Mouse (Mus musculus) embryonic facial prominence, embryonic 15.5 days (tissue): ENCODE results near the gene Tspoap1. TPM values are rescaled to one million over a fixed set of nuclear protein-coding genes. Genes with fewer than 3 reads are reported as not detected.

Experiments used
- ATAC-seq: fragments of 200-750 bp; cut with Nextera tagmentation; 2 replicates; pipeline ENCODE4 v1.8.0; 2017; ENCODE audit warnings: low read depth, moderate TSS enrichment; ENCODE audit not compliant: insufficient number of reproducible peaks, low FRiP score, low TSS enrichment
- H3K27ac ChIP-seq: fragments of 300-500 bp; sonication (generic); replicated peaks from 2 replicates; pipeline ENCODE4 v1.5.1; 2015; ENCODE audit warnings: mild to moderate bottlenecking, inconsistent platforms
- H3K27me3 ChIP-seq: fragments of 300-500 bp; sonication (generic); 2 replicates; pipeline ENCODE4 v1.6.1; 2015; ENCODE audit warnings: inconsistent platforms
- H3K36me3 ChIP-seq: fragments of 300-500 bp; sonication (generic); 2 replicates; pipeline ENCODE4 v1.6.1; 2015; ENCODE audit warnings: mild to moderate bottlenecking, inconsistent platforms
- H3K4me1 ChIP-seq: fragments of 300-500 bp; sonication (generic); 2 replicates; pipeline ENCODE4 v1.6.1; 2015; ENCODE audit warnings: inconsistent platforms
- H3K4me2 ChIP-seq: fragments of 300-500 bp; sonication (generic); replicated peaks from 2 replicates; pipeline ENCODE4 v1.6.1; 2015; ENCODE audit warnings: mild to moderate bottlenecking, inconsistent platforms
- H3K4me3 ChIP-seq: fragments of 300-500 bp; sonication (generic); replicated peaks from 2 replicates; pipeline ENCODE4 v1.5.1; 2015; ENCODE audit warnings: mild to moderate bottlenecking, inconsistent platforms
- H3K9ac ChIP-seq: fragments of 300-500 bp; sonication (generic); 2 replicates; pipeline ENCODE4 v1.6.1; 2015; ENCODE audit warnings: inconsistent platforms
- H3K9me3 ChIP-seq: fragments of 300-500 bp; sonication (generic); replicated peaks from 2 replicates; pipeline ENCODE4 v1.6.1; 2016; ENCODE audit warnings: inconsistent platforms
- WGBS: fragments of 180-500 bp; shearing (Covaris S2); methylation state at CpG from one replicate; pipeline ENCODE4 v1.1.7; 2015; 5-methylcytosine and 5-hydroxymethylcytosine counted together
- polyA plus RNA-seq: library from polyadenylated mRNA; unstranded; fragments of >200 nt; fragmentation: Nextera tagmentation; extraction: Ambion mirVana; gene quantifications from 2 replicates; pipeline ENCODE4 v1.2.1, GENCODE M21; 2015

Tspoap1 gene
- polyA plus RNA-seq, 1 experiment from 2014 or later = 5.9 TPM

DNA sequence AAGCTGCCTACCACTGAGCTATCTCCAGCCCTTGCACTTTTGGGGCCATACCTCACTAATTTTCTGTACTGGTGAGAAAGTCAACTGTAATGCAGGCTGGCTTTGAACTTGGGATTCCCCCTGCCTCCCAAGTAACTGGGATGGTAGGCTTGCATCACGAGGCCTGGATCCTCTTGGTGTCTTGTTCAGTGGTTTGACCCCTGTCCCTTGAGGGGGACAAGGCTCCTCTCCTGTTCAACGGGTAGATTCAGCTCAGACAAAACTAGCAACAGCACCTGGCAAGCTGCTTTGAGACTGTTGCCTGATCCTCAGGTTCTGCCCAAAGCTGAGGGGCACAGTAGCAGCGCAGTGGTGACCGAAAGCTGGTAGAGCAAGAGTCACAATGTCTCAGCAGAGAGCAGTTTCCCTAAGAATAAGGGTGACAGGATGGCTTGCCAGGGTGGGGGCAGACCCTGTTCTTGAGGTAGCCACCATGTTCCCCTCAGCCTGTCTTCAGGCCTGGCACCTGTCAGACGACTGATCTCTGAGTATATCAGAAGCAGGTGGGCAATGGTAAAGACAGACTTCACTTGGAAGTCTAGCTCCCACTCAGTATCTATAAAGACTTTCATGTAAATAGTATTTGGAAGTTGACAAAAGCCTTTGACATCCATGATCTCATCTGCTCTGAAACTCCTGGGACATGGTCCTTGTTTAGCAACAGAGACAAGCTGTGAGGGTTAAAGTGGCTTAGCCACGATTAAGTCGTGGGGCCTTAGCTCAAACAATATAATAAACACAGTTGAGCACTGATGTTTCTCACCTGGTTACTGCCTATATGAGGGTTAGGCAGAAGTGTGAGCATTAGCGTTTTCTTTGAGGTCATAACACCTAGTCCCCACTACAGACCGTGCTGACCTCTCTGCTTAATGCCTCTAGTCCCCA lies 14.4 kb upstream of the Tspoap1 start:
- Histone ChIP-seq H3K4me2 (no peak overlapping the region), H3K27me3 (no peaks in the 10 kb centered on the region), H3K36me3 (peaks cover 34% of the 10 kb centered on the region), H3K4me1 (0 out of 2 replicates have a peak, but pooled peaks cover 5% of the 10 kb centered on the region), H3K9me3 (no peaks in the 10 kb centered on the region), H3K27ac (no peak overlapping the region), H3K9ac (no peak overlapping the region), H3K4me3 (no peak overlapping the region)
- no peak for ATAC-seq
- WGBS = 74% methylated on average over 9 of the region's 9 CpGs

DNA sequence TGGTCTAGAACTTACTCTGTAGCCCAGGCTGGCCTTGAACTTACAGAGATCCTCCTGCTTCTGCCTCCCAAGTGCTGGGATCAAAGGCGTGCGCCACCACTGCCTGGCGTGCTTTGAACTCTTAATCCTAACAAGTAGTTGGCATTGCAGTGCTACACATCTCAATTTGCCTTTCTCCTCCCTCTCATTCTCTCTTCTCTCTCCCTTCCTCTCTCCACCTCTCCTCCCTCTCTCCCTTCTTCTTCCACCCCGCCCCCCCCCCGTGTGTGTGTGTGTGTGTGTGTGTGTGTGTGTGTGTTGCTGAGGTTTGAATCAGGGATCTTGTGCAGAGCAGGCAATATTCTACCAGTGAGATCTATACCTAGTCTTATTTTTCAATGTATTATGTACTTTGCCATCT lies 13.0 kb upstream of the Tspoap1 start:
- Histone ChIP-seq H3K36me3 (peaks cover 22% of the 10 kb centered on the region), H3K4me3 (no peak overlapping the region)
- WGBS = 94% methylated on average over 5 of the region's 5 CpGs

DNA sequence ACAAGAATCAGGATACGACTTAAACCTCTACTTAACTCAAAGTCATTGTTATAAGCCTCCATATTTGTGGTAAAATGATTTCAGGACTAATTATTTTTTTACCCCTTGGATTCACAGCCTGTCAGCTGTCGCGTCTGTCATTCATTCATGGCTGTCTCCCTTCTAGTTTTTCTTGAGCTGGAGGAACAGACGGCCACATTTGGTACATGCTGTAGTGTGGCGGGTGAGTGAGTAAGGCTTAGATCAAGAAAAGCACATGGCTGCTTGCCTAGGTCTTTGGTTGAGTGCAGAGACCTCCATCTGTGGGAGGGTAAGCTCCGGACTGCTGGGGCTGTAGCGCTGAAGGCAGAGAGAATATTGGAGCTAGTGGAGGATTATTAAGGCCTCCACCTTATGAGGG lies 12.6 kb upstream of the Tspoap1 start:
- Histone ChIP-seq H3K27ac (no peak overlapping the region), H3K27me3 (no peaks in the 10 kb centered on the region), H3K4me3 (no peak overlapping the region), H3K9ac (no peak overlapping the region), H3K36me3 (peaks cover 18% of the 10 kb centered on the region), H3K9me3 (no peaks in the 10 kb centered on the region), H3K4me2 (no peak overlapping the region), H3K4me1 (0 out of 2 replicates have a peak, but pooled peaks cover 5% of the 10 kb centered on the region)
- ATAC-seq = no peak
- WGBS = 90% methylated on average over 7 of the region's 7 CpGs

More for the DNA sequence above, 13.0 kb upstream of the Tspoap1 start:
- Histone ChIP-seq H3K27ac (no peak overlapping the region), H3K27me3 (no peaks in the 10 kb centered on the region), H3K4me2 (no peak overlapping the region), H3K9me3 (no peaks in the 10 kb centered on the region), H3K9ac (no peak overlapping the region), H3K4me1 (0 out of 2 replicates have a peak, but pooled peaks cover 5% of the 10 kb centered on the region)
- no peak for ATAC-seq

DNA sequence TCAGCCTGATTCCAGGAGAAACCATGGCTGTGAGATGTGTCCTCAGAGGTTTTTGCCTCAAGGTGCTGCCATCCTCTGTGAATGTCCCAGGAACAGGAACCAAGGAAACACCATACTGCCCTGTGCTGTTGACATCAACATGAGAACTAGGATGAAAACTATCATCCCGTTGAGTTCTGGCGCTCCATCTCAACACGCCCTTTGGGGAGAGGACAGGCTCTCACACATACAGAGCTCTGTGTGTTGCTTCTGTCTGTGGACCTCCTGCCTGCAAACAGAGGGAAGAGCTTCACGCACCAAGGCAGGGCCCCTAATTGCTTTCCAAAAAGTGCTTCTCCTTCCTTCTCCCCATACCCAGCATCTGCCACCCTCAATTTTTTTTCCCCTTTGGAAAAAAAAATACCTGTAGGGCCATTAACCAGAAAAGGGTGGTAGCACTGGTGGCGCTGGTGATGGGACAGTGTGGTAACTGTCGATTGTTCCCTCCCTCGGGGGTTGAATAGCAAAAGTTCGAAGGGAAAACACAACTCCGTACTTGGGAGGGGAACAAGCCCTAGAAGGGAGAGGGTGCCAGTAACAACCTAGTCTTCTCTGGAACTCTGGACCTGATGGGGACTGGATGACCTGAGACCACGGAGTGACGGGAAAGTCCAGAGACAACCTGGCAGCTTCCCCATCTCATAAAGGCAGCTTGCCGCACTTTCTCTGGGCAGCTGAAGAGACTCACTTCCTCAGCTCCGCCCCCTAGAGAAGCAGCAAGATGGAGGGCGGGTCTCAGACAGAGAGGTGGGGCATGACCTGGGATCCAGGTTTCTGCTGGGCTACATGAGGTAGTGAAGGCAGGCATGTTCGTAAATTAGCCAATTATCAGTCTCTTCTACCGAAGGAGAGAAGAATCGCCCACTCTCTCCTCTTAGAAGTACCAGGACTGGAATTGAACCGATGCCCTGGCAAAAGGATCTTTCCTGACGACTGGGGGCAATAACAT lies 11.9 kb upstream of the Tspoap1 start:
- H3K9me3 ChIP-seq = no peaks in the 10 kb centered on the region
- H3K27me3 ChIP-seq = no peaks in the 10 kb centered on the region
- 38% methylated on average over 19 of the region's 19 CpGs for WGBS
- no peak for ATAC-seq
- no peak overlapping the region; the same call in 1 of the 2 replicates for H3K4me2 ChIP-seq
- 0 out of 2 replicates have a peak overlapping the region, but pooled peaks have one; percentile 4 for H3K4me3 ChIP-seq
- H3K36me3 ChIP-seq = peaks cover 14% of the 10 kb centered on the region
- H3K9ac ChIP-seq = no peak overlapping the region
- H3K27ac ChIP-seq = peak overlapping the region; percentile 22; the same call in 1 of the 2 replicates
- 0 out of 2 replicates have a peak, but pooled peaks cover 5% of the 10 kb centered on the region for H3K4me1 ChIP-seq

DNA sequence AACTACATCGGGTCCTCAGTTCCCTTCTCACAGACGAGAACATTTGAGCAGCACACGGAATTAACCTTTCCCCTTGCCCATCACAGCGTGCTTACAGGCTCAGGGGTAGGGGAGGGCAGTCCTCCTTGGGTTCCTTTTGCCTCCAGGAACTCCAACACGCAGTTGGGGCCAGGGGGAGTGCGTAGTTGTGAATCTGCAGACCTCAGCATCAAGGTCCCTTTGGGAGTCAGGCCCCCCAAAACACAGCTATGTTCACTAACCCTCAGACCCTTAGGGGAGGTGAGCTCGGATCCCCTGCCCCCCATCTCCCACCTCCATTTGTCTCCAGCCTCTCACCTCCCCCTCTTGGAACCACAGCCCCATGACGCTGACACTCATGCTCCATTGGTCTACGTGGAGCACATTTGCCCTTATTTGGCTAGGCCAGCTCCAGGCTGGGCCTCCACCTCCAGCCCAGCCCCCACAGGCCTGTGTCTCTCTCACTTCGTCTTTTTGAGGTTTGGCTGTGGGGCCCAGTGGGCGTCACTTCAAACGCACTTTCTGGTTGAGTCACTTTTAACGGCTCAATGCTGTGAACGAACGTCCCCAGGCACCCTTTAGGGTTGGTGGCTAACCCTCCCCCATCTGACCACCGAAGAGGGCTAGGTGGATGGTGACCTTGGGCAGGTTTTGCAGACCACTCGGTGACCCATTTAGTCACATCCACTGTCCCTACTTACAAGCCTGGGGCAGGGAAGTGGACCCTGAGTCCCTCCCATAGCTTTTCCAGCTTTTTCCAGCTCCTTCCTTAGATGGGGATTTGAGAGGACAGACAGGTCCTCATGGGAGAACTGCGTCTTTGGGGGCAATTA lies 10.9 kb upstream of the Tspoap1 start:
- WGBS = 56% methylated on average over 18 of the region's 18 CpGs
- no peak for ATAC-seq
- Histone ChIP-seq H3K4me1 (0 out of 2 replicates have a peak, but pooled peaks cover 5% of the 10 kb centered on the region), H3K27me3 (no peaks in the 10 kb centered on the region), H3K27ac (peak overlapping the region; percentile 22; the same call in 1 of the 2 replicates), H3K9ac (no peak overlapping the region), H3K36me3 (peaks cover 4% of the 10 kb centered on the region), H3K4me2 (no peak overlapping the region), H3K4me3 (no peak overlapping the region), H3K9me3 (no peaks in the 10 kb centered on the region)

DNA sequence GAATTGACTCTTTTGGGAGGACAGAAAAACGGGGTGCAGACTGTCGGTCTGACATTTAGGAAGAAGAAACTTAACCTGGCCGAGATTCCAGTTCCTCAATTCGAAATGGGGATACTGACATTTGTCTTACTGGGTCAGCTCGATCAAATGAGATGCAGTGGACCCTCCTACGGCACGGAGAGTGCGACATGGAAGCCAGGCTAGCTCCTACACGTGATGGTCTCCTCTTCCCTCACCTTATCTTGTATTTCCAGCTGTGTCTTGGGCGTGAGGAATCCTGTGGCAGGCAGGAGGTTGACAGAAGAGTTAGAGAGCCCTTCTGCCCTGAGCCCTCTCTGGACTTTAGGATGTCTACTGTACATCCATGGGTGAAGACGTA lies 10.3 kb upstream of the Tspoap1 start:
- Histone ChIP-seq H3K4me1 (0 out of 2 replicates have a peak, but pooled peaks cover 5% of the 10 kb centered on the region), H3K27me3 (no peaks in the 10 kb centered on the region), H3K27ac (no peak overlapping the region), H3K36me3 (no peaks in the 10 kb centered on the region), H3K9me3 (no peaks in the 10 kb centered on the region), H3K9ac (no peak overlapping the region), H3K4me3 (no peak overlapping the region), H3K4me2 (no peak overlapping the region)
- no peak for ATAC-seq
- 80% methylated on average over 11 of the region's 11 CpGs for WGBS

DNA sequence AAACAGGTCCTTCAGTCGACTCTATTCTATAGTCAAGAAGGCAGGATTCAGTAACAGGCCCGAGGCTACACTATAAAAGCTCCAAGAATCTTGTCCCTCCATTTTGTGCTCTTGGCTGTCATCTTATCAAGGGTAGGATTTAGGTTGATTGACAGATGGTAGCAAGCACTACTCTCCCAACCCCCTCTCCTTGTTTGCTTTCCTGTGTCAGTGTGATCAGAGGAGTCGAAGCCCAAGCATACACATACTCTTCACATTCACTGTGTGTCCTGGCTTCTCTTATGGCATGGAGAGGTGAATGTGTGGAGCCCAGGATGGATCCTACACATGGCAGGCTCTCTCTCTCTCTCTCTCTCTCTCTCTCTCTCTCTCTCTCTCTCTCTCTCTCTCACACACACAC lies 9.8 kb upstream of the Tspoap1 start:
- ATAC-seq = no peak
- 55% methylated on average over 3 of the region's 3 CpGs for WGBS

DNA sequence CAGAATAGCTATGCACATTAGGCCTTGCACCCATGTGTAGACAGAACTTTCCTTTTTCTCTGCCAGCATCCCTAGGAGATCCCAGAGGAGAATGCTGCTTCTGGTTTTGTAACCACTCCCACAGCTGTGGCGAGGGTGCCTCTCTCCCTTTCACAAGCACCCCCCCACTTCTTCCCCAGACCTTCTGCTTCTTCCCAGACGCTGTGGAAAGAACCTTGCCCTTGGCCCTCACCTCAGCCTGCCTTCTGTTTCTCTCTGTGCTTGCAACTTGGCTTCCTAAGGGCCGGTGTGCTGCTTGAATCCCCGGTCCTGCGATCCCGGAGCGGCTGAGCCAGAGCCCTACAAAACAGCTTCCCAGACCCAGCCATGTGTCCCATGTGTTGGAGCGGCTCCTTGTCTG lies 9.3 kb upstream of the Tspoap1 start:
- 78% methylated on average over 8 of the region's 8 CpGs for WGBS
- no peak overlapping the region for H3K4me3 ChIP-seq

More for the DNA sequence above, 9.8 kb upstream of the Tspoap1 start:
- Histone ChIP-seq H3K4me1 (0 out of 2 replicates have a peak, but pooled peaks cover 5% of the 10 kb centered on the region), H3K9ac (no peak overlapping the region), H3K27ac (no peak overlapping the region), H3K4me2 (no peak overlapping the region), H3K4me3 (no peak overlapping the region), H3K36me3 (no peaks in the 10 kb centered on the region), H3K9me3 (no peaks in the 10 kb centered on the region), H3K27me3 (no peaks in the 10 kb centered on the region)

DNA sequence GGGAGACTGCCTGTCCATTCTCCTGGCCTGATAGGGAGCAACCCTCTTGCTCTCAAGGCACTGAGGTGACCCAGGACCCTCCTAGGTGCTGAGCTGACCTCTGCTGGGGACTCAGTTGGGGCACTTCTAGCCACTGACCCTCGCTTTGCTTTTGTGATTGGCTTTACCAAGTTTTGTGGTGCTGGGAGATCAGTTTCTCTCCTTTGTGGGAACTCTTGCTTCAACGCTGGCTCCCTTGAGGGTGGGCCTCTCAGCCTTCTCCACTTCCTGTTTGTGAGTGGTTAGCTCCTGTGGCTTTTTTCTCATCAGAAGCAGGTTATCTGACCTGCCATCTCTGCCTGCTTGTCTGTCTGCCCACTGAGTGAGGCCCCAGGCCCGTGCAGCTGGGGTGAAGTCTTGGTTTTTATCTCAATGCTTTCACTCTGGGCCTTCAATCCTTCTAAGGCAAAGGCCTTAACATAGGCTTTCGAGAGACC lies 8.8 kb upstream of the Tspoap1 start:
- 0 out of 2 replicates have a peak, but pooled peaks cover 5% of the 10 kb centered on the region for H3K4me1 ChIP-seq
- no peak overlapping the region for H3K27ac ChIP-seq
- no peak overlapping the region for H3K4me2 ChIP-seq
- 51% methylated on average over 4 of the region's 4 CpGs for WGBS
- H3K27me3 ChIP-seq = no peaks in the 10 kb centered on the region
- no peaks in the 10 kb centered on the region for H3K36me3 ChIP-seq
- H3K9me3 ChIP-seq = no peaks in the 10 kb centered on the region
- H3K9ac ChIP-seq = no peak overlapping the region
- no peak overlapping the region for H3K4me3 ChIP-seq
- ATAC-seq = no peak

More for the DNA sequence above, 9.3 kb upstream of the Tspoap1 start:
- Histone ChIP-seq H3K9ac (no peak overlapping the region), H3K9me3 (no peaks in the 10 kb centered on the region), H3K4me2 (no peak overlapping the region), H3K27ac (no peak overlapping the region), H3K4me1 (0 out of 2 replicates have a peak, but pooled peaks cover 5% of the 10 kb centered on the region), H3K27me3 (no peaks in the 10 kb centered on the region), H3K36me3 (no peaks in the 10 kb centered on the region)
- no peak for ATAC-seq

DNA sequence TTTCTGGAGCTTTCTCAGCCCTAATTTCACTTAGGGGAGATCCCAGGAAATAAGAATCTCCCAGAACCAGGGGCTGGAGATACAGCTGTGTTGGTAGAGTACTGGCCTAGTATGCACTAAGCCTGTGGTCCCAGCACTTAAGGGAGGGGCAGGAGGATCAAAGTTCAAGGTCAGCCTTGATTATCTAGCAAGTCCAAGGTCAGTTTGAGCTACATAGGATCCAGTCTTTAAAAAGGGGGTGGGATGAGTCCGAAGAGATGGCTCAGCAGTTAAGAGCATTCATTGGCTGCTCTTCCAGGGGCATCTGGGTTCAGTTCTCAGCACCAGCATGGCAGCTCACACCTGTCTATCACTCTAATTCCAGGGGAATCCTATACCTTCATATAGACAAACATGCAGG lies 8.0 kb upstream of the Tspoap1 start:
- 85% methylated on average over 1 of the region's 1 CpGs for WGBS

More for the DNA sequence above, 8.0 kb upstream of the Tspoap1 start:
- Histone ChIP-seq H3K27ac (no peak overlapping the region), H3K4me2 (no peak overlapping the region), H3K36me3 (no peaks in the 10 kb centered on the region), H3K27me3 (no peaks in the 10 kb centered on the region), H3K9ac (no peak overlapping the region), H3K9me3 (no peaks in the 10 kb centered on the region), H3K4me1 (0 out of 2 replicates have a peak, but pooled peaks cover 5% of the 10 kb centered on the region), H3K4me3 (no peak overlapping the region)
- ATAC-seq = no peak
